Mouse (Mus musculus): Measurements from ENCODE around the gene Myo6.

Myo6 gene

DNA sequence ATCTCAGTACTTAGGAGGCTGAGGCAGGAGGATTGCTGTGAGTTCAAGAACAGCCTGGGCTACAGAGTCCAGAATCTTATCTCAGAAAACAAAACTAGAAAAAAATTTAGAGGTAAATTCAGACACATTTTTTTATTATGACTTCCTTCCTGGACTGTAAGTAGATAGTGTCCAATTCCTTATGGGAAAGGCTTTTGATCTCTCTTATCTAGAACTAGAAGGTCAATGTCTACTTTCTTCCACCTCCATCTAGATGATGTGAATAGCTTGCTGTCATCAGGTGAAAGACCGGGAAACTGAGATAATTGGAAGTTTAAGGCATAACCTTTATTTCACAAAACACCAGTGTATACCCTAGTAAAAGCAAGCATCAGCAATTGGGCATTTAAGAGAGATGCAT, 16.9 kb downstream of the Myo6 start:
- no peak for DNase-seq (ENCODE audit: low read depth, low spot score)

GRCm38 (mm10) chr9:80184138-80184537, 19.3 kb downstream of the Myo6 start:
- DNase-seq (ENCODE audit: low read depth, low spot score) = no peak

- no peak for DNase-seq (ENCODE audit: low read depth, low spot score)
Observed at GRCm38 (mm10) chr9:80185737-80186136, 20.9 kb downstream of the Myo6 start.

- DNase-seq (ENCODE audit: low read depth, low spot score) = no peak
Observed at GRCm38 (mm10) chr9:80186693-80187092, 21.9 kb downstream of the Myo6 start.

DNA sequence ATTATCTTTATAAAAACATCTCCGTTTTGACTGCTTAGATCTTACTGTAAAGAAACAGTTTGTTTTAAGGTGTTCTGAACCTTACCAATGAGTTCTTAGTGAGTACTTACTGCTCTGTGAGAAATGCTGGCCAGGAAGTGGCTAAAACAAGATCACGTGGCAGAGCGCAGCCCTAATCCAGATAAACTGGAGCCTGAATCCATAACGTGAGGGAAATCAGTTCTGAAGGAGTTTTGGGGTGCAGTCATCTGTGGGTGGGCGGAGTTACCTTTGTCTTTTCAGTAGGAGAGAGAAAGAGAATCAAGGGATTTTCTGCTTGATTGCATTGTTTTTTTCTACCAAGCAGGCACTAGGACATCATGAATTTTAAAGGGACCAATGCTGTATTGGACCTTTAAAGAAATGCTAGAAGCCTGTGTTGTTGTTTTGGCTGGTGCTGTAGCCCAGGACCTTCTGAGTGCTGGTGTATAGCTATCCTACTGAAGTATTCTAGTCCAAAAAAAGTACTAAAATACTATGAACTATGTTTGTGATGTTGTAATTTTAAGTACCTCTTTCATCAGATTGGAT, 23.6 kb downstream of the Myo6 start:
- DNase-seq (ENCODE audit: low read depth, low spot score) = no peak

DNA sequence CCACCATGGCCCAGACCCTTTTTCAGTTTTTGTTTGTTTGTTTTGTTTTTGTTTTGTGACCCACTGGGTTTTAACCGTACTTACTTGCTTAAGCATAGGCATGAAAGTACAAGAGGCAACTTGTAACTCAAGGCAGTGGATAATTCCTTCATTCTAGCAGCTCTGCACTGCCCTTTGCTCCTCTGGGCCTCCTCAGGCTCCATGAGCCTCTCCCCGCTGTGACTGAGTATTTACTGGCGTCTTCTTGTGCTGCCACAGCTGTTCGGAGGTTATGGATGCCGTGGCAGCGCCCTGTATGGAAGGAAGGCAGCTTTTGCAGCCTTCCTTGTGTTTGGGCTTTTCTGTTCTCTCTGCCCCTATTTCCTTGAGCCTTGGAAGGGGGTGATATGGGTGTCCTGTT, 26.4 kb downstream of the Myo6 start:
- DNase-seq (ENCODE audit: low read depth, low spot score) = no peak

DNA sequence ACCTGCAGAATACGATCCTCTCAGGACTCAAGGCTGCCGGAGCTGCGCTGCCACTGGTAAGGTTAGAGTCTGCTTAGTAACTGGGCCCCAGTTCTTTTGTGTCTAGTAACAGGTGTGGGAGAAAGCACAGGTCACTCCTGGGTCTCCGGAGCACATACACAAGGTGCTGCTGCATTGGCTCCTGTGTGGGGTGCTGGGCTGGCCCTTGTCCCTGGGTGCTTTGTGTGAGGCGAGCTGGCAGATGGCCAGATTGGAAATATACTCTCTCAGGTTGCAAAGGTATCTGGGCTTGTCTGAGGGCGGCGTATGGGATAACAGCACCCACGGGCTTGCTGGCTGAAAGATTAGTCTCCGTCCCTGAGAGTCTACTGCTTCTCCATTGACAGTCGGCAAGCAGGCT, 27.5 kb downstream of the Myo6 start:
- no peak for DNase-seq (ENCODE audit: low read depth, low spot score)

DNA sequence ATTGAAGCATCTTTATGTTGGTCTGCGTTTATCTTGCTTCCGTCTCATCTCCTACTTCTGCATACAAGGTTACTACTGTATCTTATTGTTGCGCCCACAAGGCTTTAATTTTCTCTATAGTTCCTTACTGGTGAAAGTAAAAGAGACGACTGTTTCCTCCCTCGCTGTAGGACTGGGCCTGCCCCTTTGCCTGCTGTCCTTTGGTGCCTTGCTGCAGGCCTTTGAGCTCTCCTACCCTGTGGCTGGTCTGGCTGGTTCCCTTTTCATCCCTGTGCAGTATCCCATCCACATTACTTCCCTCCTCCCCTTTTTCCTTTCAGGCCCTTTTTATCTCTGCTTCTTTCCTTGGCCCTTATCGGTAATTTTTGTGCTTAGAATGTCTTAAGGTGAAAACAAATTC, 29.6 kb downstream of the Myo6 start:
- no peak for DNase-seq (ENCODE audit: low read depth, low spot score)

DNA sequence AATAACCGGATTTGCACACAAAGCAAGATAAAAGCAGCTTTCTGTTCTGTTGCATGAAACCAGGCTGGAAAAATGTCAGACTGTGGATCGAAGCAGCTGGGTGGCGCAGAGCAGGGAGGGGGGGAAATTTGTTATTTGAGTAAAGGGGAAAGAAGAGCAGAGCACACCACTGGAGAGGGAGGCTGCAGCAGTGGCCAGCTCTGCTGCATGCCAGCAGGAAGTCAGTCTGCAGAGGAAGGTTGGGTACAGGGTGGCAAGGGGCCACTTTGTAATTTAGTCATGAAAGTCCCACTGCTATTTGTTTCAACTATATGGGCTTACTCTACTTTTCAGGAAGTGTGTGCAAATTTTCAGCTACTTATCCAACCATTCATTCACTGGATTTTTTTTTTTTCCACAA, 31.3 kb downstream of the Myo6 start:
- no peak for DNase-seq (ENCODE audit: low read depth, low spot score)

GRCm38 (mm10) chr9:80197233-80197632, 32.4 kb downstream of the Myo6 start:
- no peak for DNase-seq (ENCODE audit: low read depth, low spot score)

- DNase-seq (ENCODE audit: low read depth, low spot score) = no peak
Observed at GRCm38 (mm10) chr9:80200855-80201254, 36.0 kb downstream of the Myo6 start.

- DNase-seq (ENCODE audit: low read depth, low spot score) = no peak
Observed at GRCm38 (mm10) chr9:80202374-80203060, 37.7 kb downstream of the Myo6 start.

- DNase-seq (ENCODE audit: low read depth, low spot score) = no peak
Observed at GRCm38 (mm10) chr9:80208681-80209080, 43.9 kb downstream of the Myo6 start.

DNA sequence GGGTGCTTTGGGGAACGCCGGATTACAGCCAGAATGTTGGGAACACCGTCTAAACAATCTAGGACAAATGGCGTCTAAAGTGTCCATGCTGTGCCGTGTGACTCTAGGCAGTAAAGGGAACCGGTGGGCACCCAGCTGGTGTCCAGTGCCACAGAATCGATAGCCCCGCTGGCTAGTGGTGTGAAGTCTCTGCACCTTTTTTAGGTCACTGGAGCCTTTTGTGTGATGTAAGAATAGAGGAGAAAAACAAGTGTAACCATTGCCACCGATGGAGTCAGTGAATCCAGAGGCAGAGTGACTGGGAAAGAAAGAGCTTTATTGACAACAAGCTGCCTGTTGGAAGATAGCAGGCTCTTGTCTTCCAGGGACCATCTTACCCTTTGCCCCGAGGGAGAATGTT, 44.6 kb downstream of the Myo6 start:
- no peak for DNase-seq (ENCODE audit: low read depth, low spot score)

DNA sequence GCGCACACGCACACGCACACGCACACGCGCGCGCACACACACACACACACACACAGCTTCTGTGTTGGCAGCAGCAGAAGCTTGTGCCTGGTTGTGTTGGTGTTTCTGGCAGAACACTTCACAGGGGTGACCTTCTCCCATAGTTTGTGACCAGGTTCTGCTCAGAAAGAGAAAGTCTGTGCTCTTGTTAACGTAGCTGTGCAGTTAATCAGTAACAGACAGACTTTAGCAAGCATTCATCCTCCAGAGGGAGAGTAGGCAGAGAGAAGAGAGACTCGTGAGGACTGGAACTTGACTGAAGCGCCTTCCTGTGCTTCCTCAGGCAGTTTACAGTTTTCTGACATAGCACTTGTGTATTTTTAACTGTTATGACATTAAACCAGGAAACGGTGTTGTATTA, 45.3 kb downstream of the Myo6 start:
- DNase-seq (ENCODE audit: low read depth, low spot score) = no peak

- no peak for DNase-seq (ENCODE audit: low read depth, low spot score)
Observed at GRCm38 (mm10) chr9:80213428-80213827, 48.6 kb downstream of the Myo6 start.

DNA sequence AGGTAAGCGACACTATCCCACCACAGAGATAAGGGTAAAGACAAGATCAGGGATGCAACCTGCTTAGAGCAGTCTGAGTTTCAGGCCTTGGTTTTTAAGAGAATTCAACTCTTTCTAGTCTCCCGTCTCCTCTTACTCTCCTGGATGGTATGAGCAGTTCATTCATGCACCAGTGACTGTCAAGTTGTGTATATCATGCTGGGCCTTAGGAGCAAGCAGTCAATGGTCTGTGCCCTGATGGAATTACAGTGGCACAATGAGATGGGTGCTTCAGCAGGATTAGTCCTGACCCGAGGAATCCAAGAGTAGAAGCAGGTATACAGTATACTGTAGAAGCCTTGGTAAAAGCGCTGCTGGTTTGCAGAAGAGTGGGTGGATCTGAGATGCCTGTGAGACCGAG, 50.7 kb downstream of the Myo6 start:
- no peak for DNase-seq (ENCODE audit: low read depth, low spot score)

DNA sequence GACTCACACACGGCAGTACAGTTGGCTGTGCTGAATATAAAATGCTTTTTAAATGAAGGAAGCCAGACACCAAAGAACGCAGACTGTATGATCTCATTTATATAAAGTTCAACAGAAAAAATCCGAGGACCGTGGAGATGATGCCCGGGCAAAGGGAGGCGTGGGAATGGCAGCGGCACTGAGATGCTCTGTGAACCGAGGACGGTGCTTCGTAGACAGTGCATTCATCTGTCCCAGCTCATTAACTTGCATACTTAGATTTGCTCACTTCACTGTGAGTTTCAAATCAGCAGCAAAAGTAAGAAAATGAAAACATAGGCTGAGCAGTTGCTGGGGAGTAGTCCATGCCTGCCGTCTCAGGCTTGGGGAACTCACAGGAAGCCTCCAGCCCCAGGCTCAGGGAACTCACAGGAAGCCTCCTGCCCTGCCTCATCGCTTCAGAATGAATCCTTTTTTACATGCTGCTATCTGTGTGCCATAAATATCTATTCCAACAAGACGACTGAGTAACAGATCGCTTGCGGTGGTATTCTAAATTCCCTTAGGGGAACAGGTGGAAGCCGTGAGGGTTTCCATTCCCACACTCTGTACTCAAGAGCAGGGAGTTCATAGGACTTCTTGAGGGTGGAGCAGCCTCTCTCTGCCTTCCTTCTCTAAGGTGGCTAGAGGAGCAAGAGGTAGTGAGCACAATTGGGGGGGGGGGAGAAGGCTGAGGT, 52.1 kb downstream of the Myo6 start:
- no peak for DNase-seq (ENCODE audit: low read depth, low spot score)

- no peak for DNase-seq (ENCODE audit: low read depth, low spot score)
Observed at GRCm38 (mm10) chr9:80218718-80219117, 53.9 kb downstream of the Myo6 start.

DNA sequence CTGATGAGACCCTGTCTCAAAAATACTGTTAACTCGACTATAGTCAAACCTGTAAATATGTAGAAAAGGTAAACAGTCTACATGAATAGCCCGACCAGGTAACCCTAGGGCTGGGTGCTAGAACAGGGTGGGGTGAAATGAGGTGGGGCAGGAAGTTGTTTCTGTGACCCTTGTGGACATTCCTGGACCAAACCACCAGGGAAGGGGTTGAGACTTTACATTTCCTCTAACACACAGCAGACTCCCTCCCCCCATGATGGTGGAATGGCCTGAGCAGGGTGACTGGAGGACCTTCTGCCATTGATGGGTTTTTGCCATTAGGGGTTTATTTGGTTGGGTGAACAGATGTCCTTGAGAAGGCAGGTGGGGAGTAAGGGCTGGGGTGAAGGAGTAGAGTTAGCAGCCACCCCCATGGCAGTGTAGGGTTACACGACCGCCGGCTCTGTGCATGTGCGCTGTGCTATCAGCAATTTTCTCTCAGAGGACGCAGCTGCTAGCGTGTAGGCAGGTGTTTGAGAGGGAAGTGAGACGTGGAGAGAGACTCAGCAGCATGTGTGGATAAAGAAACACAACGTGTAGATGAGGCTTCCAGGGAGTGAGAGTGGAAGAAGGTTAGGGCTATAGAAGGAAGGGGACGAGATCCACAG, 59.3 kb downstream of the Myo6 start:
- DNase-seq (ENCODE audit: low read depth, low spot score) = no peak

DNA sequence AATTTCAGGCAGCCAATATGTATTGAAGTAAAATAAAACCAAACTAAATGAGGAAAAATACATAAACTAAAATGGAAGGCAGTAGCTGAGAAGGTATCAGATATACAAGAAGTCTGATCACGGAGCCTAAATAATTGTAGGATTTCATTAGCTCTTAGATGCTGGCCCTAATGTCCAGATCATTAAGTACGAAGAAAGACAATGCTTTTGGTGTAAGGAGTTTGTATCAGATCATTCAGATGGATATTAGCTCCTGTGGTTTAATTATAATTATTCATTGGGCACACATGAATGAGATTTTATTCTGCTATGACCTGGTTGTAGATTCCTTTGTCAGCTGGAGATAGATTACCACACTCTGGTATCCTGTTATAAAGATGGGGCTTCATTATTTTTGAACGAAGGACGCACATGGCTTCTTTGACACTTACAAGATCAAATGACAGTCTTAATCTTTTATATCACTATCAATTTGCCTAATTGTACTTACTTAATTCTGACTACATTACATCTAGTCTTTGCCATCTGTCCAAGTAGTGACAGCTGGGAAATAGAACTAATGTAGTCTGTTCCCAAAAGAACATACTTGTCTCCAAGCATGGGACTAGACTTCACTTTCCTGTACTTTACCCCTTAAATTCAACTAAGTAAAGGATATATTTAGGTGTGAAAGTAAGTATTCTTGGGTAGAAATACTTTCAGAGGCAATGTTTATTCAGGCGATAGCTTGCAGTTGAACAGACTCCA, 61.9 kb downstream of the Myo6 start:
- no peak for DNase-seq (ENCODE audit: low read depth, low spot score)
